Mouse (Mus musculus) hindbrain, embryonic 13.5 days (tissue): Measurements from ENCODE around the gene Clip1. TPM values are rescaled to one million over a fixed set of nuclear protein-coding genes. Genes with fewer than 3 reads are reported as not detected.

Experiments used
- ATAC-seq: fragments of 200-750 bp; cut with Nextera tagmentation; 2 replicates; pipeline ENCODE4 v1.8.0; 2017; ENCODE audit warnings: moderate TSS enrichment; ENCODE audit not compliant: low FRiP score
- H3K27ac ChIP-seq: fragments of 300-500 bp; sonication (generic); 2 replicates; pipeline ENCODE4 v1.5.1; 2015; ENCODE audit warnings: inconsistent platforms, mild to moderate bottlenecking, moderate library complexity
- H3K27me3 ChIP-seq: fragments of 300-500 bp; sonication (generic); 2 replicates; pipeline ENCODE4 v1.6.1; 2015; ENCODE audit warnings: mild to moderate bottlenecking, inconsistent platforms
- H3K36me3 ChIP-seq: fragments of 300-500 bp; sonication (generic); 2 replicates; pipeline ENCODE4 v1.6.1; 2015; ENCODE audit warnings: mild to moderate bottlenecking, inconsistent platforms
- H3K4me1 ChIP-seq: fragments of 300-500 bp; sonication (generic); replicated peaks from 2 replicates; pipeline ENCODE4 v1.6.1; 2015; ENCODE audit warnings: inconsistent platforms
- H3K4me2 ChIP-seq: fragments of 300-500 bp; sonication (generic); 2 replicates; pipeline ENCODE4 v1.6.1; 2015; ENCODE audit warnings: inconsistent platforms, mild to moderate bottlenecking, moderate library complexity
- H3K4me3 ChIP-seq: fragments of 300-500 bp; sonication (generic); 2 replicates; pipeline ENCODE4 v1.5.1; 2015; ENCODE audit warnings: mild to moderate bottlenecking, inconsistent platforms
- H3K9ac ChIP-seq: fragments of 300-500 bp; sonication (generic); 2 replicates; pipeline ENCODE4 v1.6.1; 2015; ENCODE audit warnings: mild to moderate bottlenecking, inconsistent platforms
- H3K9me3 ChIP-seq: fragments of 300-500 bp; sonication (generic); 2 replicates; pipeline ENCODE4 v1.6.1; 2016; ENCODE audit warnings: inconsistent platforms
- WGBS: fragments of 180-500 bp; shearing (Covaris S2); methylation state at CpG from one replicate; pipeline ENCODE4 v1.1.7; 2015; 5-methylcytosine and 5-hydroxymethylcytosine counted together
- polyA plus RNA-seq: library from polyadenylated mRNA; unstranded; fragments of >200 nt; fragmentation: Nextera tagmentation; extraction: Ambion mirVana; gene quantifications from 2 replicates; pipeline ENCODE4 v1.2.1, GENCODE M21; 2015

Clip1 gene
- polyA plus RNA-seq, 1 experiment from 2014 or later, result 80.2 TPM

DNA sequence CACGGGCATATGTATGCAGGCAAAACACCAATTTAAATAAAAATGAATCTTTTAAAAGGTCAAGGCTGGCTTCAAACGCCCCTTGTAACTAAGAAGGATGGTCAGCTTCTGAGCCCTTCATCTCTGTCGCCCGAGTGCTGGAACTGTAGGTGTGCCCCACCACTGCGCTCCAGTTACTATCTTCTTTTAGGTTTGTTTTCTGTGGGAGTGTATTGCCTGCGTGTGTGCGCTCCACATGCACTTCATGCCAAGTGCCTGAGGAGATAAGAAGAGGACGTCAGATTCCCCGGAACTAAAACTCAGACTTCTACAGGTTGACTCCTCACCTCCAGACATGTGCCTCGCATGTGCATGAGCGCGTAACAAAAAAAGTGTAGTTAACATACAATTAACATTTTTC lies 16.5 kb downstream of the Clip1 start:
- Histone ChIP-seq H3K27me3 (no peaks in the 10 kb centered on the region), H3K9ac (no peak overlapping the region), H3K36me3 (no peaks in the 10 kb centered on the region), H3K4me2 (no peak overlapping the region), H3K4me1 (peaks cover 19% of the 10 kb centered on the region), H3K4me3 (no peak overlapping the region), H3K9me3 (no peaks in the 10 kb centered on the region), H3K27ac (no peak overlapping the region)
- ATAC-seq, result no peak
- WGBS, result 92% methylated on average over 12 of the region's 12 CpGs

DNA sequence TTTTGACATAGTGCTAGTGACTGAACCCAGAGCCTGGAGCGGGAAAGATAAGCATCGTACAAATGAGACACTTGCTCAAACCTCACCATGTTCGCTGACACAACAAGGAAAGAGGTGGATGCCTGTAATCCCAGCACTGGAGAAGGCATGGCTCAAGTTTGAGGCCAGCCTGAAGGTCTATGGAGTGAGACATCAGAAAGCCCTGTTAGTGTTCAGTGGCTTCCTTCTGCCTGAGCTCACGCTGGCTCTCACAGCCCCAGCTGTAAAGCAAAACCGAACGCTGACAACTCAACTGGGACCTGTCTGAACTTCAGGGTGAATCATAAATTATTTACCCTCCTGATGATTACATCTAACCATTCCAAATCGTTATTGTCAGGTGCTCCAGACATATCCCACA lies 18.5 kb downstream of the Clip1 start:
- Histone ChIP-seq H3K4me1 (peaks cover 11% of the 10 kb centered on the region), H3K9ac (0 out of 2 replicates have a peak overlapping the region, but pooled peaks have one; percentile 13), H3K27ac (no peak overlapping the region), H3K36me3 (no peaks in the 10 kb centered on the region), H3K4me2 (no peak overlapping the region), H3K27me3 (no peaks in the 10 kb centered on the region), H3K4me3 (no peak overlapping the region), H3K9me3 (no peaks in the 10 kb centered on the region)
- ATAC-seq, result no peak
- 87% methylated on average over 7 of the region's 7 CpGs for WGBS

DNA sequence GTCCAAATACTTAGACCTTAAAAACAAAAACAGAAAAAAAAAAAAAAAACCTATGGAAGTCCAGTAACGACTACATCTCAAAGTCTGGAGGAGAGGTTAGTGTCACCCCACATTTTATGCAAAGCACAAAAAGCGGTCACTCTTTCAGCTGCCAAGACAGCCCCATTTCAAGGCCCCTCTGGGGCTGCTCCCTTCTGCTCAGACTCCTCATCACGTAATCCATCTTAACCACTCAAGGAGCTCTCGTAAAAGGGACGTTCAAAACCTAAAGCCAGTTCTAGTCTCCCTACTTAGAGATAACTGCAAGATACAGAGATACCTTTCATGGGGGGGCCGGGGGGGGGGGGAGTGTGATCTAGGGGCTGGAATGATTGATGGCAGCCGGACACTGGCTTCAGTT lies 20.1 kb downstream of the Clip1 start:
- Histone ChIP-seq H3K27ac (no peak overlapping the region), H3K9me3 (no peaks in the 10 kb centered on the region), H3K4me3 (no peak overlapping the region), H3K36me3 (no peaks in the 10 kb centered on the region), H3K4me2 (no peak overlapping the region), H3K27me3 (no peaks in the 10 kb centered on the region), H3K4me1 (peaks cover 7% of the 10 kb centered on the region; the same call in 1 of the 2 replicates), H3K9ac (no peak overlapping the region)
- no peak for ATAC-seq
- 84% methylated on average over 7 of the region's 7 CpGs for WGBS

DNA sequence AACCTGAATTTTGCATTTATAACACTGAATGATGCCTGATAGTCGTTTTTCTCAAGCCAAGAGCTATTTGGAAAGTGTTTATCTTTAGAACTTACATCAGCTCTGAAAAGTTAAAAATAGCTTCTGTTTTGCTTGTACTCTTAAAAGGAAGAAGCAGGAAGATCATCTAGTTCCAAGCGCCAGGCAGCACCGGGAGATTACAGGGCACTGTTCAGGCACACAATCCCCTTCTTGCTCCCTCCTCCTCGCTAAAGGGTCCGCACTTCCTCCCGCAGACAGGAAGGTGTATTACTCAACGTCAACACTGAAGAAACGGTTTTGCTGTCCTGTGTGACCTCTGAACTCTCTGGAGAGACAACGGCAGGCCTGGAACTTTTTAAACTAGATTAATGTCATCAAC lies 22.4 kb downstream of the Clip1 start:
- WGBS, result 68% methylated on average over 9 of the region's 9 CpGs
- Histone ChIP-seq H3K4me3 (no peak overlapping the region), H3K9me3 (no peaks in the 10 kb centered on the region), H3K4me2 (no peak overlapping the region), H3K27ac (no peak overlapping the region), H3K27me3 (no peaks in the 10 kb centered on the region), H3K36me3 (no peaks in the 10 kb centered on the region), H3K9ac (no peak overlapping the region), H3K4me1 (peaks cover 2% of the 10 kb centered on the region; the same call in 1 of the 2 replicates)
- ATAC-seq, result no peak

DNA sequence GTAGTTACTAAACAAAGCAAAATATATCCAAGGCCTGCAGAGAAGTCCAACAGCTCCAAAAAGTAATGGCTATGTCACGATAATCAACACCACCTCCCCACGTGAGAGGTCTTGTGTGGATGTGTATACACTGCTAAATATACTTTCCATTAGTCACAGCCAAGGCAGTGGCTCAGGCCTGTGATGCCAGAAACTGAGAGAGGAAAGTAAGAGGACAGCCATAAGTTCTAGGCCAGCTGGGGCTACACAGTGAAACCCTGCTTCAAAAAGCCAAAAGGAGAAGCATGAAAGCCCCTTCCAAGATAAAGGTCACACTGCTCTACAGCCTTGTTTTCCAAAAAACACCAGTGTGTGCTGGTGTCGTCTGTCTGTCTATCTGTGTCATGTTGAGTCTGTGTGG lies 22.8 kb downstream of the Clip1 start:
- H3K9ac ChIP-seq, result no peak overlapping the region
- no peak overlapping the region for H3K27ac ChIP-seq
- H3K4me1 ChIP-seq, result 0 out of 2 replicates have a peak, but pooled peaks cover 2% of the 10 kb centered on the region
- 87% methylated on average over 3 of the region's 3 CpGs for WGBS
- no peak overlapping the region for H3K4me3 ChIP-seq
- no peaks in the 10 kb centered on the region for H3K27me3 ChIP-seq
- no peak overlapping the region for H3K4me2 ChIP-seq
- ATAC-seq, result no peak
- no peaks in the 10 kb centered on the region for H3K36me3 ChIP-seq
- H3K9me3 ChIP-seq, result no peaks in the 10 kb centered on the region

DNA sequence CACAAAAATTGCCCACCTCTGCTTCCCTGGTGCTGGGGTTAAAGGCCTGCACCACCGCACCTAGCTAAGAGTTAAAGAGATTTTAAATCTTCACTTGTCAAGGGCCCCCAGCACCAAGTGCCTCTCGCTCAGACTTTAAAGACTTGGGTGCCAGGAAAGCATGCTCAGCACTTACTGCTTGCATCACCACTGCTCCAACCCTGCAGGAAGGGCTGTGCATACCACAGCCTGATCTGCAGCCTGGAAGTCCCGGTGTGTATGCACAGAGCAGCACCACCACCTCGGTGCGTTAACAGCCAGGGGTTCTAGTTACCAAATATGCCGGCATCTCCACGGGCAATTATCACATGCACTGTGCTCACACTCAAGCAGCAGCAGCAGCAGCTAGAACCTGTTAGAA lies 26.8 kb downstream of the Clip1 start:
- Histone ChIP-seq H3K36me3 (peaks cover 23% of the 10 kb centered on the region), H3K9me3 (no peaks in the 10 kb centered on the region), H3K4me2 (no peak overlapping the region), H3K27ac (no peak overlapping the region), H3K4me3 (no peak overlapping the region), H3K27me3 (no peaks in the 10 kb centered on the region), H3K4me1 (0 out of 2 replicates have a peak, but pooled peaks cover 2% of the 10 kb centered on the region), H3K9ac (no peak overlapping the region)
- 87% methylated on average over 7 of the region's 7 CpGs for WGBS
- no peak for ATAC-seq

DNA sequence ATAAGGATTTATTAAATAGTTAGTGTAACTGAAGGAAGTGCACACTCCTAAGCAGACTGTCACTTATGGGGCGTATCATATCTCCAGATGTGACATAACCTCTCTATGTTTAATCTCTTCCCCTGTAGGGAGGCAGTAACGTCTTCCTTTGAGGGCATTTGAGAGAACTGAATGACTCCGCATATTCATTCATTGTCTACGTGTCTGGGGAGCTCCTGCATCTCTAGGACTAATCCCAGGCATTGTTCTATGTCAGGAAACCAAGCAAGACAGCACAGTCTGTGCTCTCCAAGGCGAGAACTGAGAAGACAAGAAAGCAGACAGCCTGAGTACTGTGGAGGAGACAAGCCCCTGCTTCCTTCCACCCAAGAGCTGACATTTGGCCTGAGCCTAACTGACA lies 29.5 kb downstream of the Clip1 start:
- H3K36me3 ChIP-seq, result peaks cover 36% of the 10 kb centered on the region
- H3K9ac ChIP-seq, result no peak overlapping the region
- ATAC-seq, result no peak
- no peaks in the 10 kb centered on the region for H3K9me3 ChIP-seq
- 0 out of 2 replicates have a peak, but pooled peaks cover 2% of the 10 kb centered on the region for H3K4me1 ChIP-seq
- H3K27me3 ChIP-seq, result no peaks in the 10 kb centered on the region
- no peak overlapping the region for H3K4me2 ChIP-seq
- H3K4me3 ChIP-seq, result no peak overlapping the region
- H3K27ac ChIP-seq, result no peak overlapping the region
- WGBS, result 46% methylated on average over 5 of the region's 5 CpGs

DNA sequence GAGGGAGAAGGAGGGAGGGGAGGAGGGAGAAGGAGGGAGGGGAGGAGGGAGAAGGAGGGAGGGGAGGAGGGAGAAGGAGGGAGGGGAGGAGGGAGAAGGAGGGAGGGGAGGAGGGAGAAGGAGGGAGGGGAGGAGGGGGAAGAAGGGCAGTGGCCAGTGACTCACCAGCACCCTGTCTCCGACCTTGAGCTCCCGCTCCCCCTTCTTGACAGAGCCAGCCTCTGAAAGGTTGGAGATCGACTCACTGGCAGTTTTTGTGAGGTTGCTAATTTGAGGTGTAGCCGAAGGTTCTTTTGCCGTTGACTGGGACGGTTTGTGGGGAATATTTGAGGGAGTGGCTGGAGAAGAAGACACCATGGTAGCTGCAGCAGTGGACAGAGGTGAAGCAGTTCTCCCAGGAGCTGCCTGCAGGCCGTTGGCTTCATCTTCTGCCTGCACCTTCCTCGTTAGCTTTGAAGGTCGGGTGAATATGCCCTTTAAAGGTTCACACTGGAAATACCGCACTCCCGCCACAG lies 31.1 kb downstream of the Clip1 start:
- peaks cover 41% of the 10 kb centered on the region for H3K36me3 ChIP-seq

DNA sequence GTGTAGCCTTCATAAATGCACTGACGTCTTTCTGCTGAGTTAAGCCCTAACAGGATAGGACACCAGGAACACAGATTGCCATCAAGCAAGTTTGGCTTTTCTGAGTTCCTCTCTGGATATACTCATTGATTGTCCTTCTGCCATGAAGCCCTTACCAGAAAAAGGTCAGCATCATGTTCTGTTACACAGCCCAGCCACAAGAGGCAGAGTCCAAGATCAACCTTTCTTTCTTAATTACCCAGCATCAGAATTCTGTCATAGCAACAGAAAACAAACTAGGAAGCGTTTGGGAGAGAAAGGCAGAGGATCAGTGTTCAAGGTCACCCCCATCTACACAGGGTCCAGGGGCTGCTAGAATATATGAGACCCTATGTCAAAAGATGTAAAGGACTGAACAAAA lies 33.6 kb downstream of the Clip1 start:
- Histone ChIP-seq H3K4me2 (no peak overlapping the region), H3K9ac (no peak overlapping the region), H3K36me3 (peaks cover 64% of the 10 kb centered on the region), H3K27me3 (no peaks in the 10 kb centered on the region), H3K27ac (no peak overlapping the region), H3K4me1 (no peaks in the 10 kb centered on the region), H3K4me3 (no peak overlapping the region), H3K9me3 (no peaks in the 10 kb centered on the region)
- ATAC-seq, result no peak
- WGBS, result 83% methylated on average over 2 of the region's 2 CpGs

More for the DNA sequence above, 31.1 kb downstream of the Clip1 start:
- no peaks in the 10 kb centered on the region for H3K27me3 ChIP-seq
- H3K9ac ChIP-seq, result no peak overlapping the region
- no peak for ATAC-seq
- H3K4me3 ChIP-seq, result no peak overlapping the region
- no peak overlapping the region for H3K27ac ChIP-seq
- no peak overlapping the region for H3K4me2 ChIP-seq
- 93% methylated on average over 11 of the region's 11 CpGs for WGBS
- H3K4me1 ChIP-seq, result no peaks in the 10 kb centered on the region
- H3K9me3 ChIP-seq, result no peaks in the 10 kb centered on the region

DNA sequence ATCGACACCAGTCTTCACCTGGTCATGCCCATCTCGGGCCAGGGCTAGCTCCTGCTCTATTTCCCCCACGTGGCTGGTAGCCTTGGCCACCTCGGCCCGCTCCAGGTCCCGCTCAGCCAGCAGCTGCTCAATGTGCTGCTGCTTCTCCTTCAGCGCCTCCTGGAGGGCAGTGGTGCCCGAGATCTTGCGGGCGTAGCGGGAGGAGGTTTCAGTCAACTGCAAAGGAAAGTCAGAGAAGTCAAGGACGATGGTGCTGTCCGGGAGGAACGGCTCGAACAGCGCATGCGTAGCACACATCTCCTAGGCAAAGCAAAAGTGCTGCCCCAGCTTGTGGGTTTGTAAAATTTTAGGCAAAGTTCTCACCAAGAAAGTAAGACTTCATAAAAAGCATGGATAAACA lies 42.0 kb downstream of the Clip1 start:
- H3K27me3 ChIP-seq, result no peaks in the 10 kb centered on the region
- H3K36me3 ChIP-seq, result peaks cover 82% of the 10 kb centered on the region
- H3K9ac ChIP-seq, result no peak overlapping the region
- no peak overlapping the region for H3K4me2 ChIP-seq
- H3K4me1 ChIP-seq, result no peaks in the 10 kb centered on the region
- H3K9me3 ChIP-seq, result no peaks in the 10 kb centered on the region
- ATAC-seq, result no peak
- 95% methylated on average over 17 of the region's 17 CpGs for WGBS
- H3K4me3 ChIP-seq, result no peak overlapping the region
- H3K27ac ChIP-seq, result no peak overlapping the region

DNA sequence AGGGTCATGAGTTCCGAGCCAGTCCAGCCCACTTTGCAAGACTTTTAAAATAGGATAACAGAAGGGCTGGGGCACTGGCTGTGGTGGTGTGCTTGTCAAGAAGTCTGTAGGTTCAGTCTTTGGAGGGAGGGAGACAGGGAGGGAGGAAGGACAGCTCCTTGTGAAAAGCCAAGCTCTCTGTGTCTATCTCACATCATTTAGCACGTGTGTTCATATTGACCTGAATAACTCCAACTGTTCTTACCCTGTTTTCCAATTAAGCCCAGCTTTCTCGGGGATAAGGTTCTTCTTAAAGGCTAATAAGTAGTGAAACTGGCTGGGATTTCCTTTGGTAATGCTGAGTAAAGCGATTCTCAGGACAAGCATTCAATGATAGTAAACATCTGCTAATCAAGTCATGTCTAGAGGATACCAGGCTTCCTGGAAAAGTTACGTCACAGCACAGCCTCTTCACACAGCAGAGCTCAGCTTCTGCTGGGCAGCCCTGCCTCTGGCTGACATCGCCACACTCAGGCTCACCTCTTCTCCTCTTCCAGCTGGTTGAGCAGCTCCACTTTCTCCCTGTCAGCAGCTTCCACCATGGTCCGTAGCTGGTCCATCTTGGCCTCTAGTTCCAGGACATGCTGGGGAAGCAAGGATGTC lies 43.0 kb downstream of the Clip1 start:
- WGBS, result 94% methylated on average over 7 of the region's 7 CpGs
- no peaks in the 10 kb centered on the region for H3K9me3 ChIP-seq
- peaks cover 77% of the 10 kb centered on the region for H3K36me3 ChIP-seq
- no peaks in the 10 kb centered on the region for H3K27me3 ChIP-seq
- no peak overlapping the region for H3K4me3 ChIP-seq
- no peaks in the 10 kb centered on the region for H3K4me1 ChIP-seq
- H3K9ac ChIP-seq, result no peak overlapping the region
- ATAC-seq, result no peak
- no peak overlapping the region for H3K27ac ChIP-seq
- H3K4me2 ChIP-seq, result no peak overlapping the region

DNA sequence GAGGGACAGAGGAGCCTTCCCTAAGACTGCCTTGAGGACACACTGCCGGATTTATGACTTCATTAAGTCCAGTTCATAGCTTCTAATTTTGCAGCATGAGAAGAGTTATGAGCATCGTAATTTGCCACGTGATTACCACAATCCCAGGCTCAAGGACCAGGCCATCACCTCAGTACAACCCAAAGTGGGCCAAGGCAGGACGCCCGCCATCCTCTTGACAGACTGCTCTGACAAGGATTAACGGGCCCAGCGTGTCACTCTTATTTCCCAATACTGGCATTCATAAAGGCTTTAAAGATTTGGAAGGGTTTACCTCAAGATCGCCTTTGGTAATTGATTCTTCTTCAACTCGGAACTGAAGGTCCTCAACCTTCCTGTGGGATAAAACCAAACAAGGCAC lies 44.2 kb downstream of the Clip1 start:
- 89% methylated on average over 9 of the region's 9 CpGs for WGBS
- ATAC-seq, result no peak
- Histone ChIP-seq H3K9me3 (no peaks in the 10 kb centered on the region), H3K4me1 (no peaks in the 10 kb centered on the region), H3K9ac (no peak overlapping the region), H3K27me3 (no peaks in the 10 kb centered on the region), H3K4me2 (no peak overlapping the region), H3K27ac (no peak overlapping the region), H3K4me3 (no peak overlapping the region), H3K36me3 (peaks cover 77% of the 10 kb centered on the region)

DNA sequence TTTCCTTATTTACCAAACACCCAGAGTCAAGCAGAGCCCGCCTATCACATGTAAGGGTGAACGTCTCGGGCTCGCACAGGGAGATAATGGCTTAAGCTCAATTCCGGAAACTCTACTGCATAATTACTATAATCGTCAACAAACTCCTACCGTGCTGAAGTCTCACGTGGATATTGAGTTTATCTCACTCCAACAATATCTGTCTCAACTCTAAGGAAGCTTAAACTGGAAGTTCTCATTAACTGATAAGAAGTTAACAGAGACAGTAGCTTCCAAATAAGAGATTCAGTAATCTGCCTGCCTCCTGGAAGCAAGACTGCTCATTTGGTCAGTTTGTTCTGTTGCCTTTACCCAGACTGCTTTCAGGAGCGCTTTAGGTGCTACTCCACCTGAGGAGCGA lies 53.2 kb downstream of the Clip1 start:
- ATAC-seq, result no peak
- 95% methylated on average over 10 of the region's 10 CpGs for WGBS

More for the DNA sequence above, 53.2 kb downstream of the Clip1 start:
- Histone ChIP-seq H3K4me1 (no peaks in the 10 kb centered on the region), H3K9ac (no peak overlapping the region), H3K27ac (no peak overlapping the region), H3K4me2 (no peak overlapping the region), H3K4me3 (no peak overlapping the region), H3K27me3 (no peaks in the 10 kb centered on the region), H3K9me3 (no peaks in the 10 kb centered on the region), H3K36me3 (peaks cover 58% of the 10 kb centered on the region)
